Mouse (Mus musculus) heart, adult 2 months (tissue): ENCODE results near the gene Tec.

ENCODE experiments used
- CTCF ChIP-seq: fragments of 200-600 bp; IDR thresholded peaks from 2 replicates; pipeline ENCODE4 v1.8.1; 2022; ENCODE audit warnings: antibody characterized with exemption, mild to moderate bottlenecking, moderate library complexity
- POLR2A ChIP-seq: fragments of 200-500 bp; IDR thresholded peaks from 2 replicates; pipeline ENCODE4 v1.6.1; 2011; ENCODE audit warnings: mild to moderate bottlenecking, low read depth, low read length, control low read depth; ENCODE audit not compliant: insufficient read depth

DNA sequence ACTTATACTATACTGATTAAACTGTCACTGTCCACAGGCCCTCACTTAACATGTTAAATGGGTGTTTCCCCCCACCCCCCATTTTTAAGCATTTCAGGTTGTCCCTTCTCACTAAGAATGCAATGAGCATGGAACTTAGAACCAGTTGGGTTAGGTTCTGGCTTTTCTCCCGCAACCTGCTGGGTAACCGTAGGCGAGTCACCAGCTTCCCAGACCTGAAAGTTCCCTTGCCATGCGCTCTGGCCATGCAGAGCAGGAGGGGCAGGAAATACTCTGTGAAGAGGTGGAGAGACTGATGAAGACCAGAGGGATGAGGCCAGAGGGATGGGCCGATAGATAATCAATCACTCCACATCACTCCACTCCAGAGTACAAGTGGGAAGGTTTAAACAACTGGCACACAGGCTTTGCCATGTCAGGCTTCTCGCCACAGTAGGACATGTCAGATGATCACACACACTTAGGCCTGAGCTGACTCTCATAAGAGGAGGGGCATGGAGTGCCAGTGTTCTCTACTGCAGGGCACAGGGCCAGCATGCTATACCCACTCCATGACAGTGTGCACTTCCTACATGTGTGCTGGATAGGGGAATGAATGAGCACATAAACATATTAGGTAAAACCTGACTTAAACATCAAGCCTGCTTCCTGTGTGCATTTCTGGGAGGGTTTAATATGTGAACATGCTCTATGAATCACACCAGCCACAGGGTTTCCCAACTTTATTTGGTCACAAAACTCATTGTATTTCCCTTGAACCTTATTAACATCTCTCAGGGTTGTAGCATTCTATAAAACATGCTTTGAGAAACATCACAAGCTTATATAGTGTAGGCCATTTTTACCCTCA, 13.9 kb downstream of the Tec start:
- TF ChIP-seq POLR2A = no peak
- no peak for TF ChIP-seq CTCF
